Mouse (Mus musculus): Measurements from ENCODE around the gene Unc13b. TPM values are rescaled to one million over a fixed set of nuclear protein-coding genes. Genes with fewer than 3 reads are reported as not detected.
A peak's percentile ranks its signal among the peaks of the same experiment; 100 is the strongest.

Unc13b gene
- total and polyA plus RNA-seq, 2 experiments from 2014 or later, result 6.2 to 54.7 TPM

DNA sequence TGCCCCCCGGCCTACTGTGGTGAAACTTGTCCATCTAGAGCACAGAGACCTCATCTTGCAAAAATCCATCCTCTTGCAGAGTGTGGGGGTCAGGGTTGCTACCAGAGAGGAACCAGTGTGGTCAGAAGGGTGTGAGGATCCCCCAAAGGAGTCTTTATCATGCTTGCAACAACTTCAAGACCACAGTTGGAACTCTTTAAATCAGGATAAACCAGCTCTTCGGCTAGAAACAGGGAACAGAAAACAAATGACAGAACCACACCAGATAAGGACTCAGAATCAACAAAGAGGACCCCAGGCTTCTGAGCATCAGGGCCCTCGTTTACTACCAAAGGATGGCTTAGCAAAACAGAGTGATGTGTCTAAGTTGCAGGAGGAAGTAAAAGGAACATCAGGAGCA lies 157.7 kb downstream of the Unc13b start:
- 80% methylated on average over 3 of the region's 3 CpGs for WGBS
- no peak for ATAC-seq

GRCm38 (mm10) chr4:43217997-43218396 lies 159.2 kb downstream of the Unc13b start:
- no peaks in the 10 kb centered on the region for H3K4me1 ChIP-seq (ENCODE audit: insufficient read depth)
- no peak for DNase-seq
- H3K27me3 ChIP-seq (ENCODE audit: insufficient read depth, low read length), result no peaks in the 10 kb centered on the region
- ATAC-seq, result no peak
- no peak overlapping the region for H3K4me3 ChIP-seq (ENCODE audit: low read depth, low read length)
- H3K9me3 ChIP-seq (ENCODE audit: low read length), result no peaks in the 10 kb centered on the region
- WGBS, result 92% methylated on average over 1 of the region's 1 CpGs
- TF ChIP-seq CTCF (IDR thresholded peaks at IDR 0.05; ENCODE audit: low read depth), result no peak
- no peak overlapping the region for H3K9ac ChIP-seq
- H3K36me3 ChIP-seq (ENCODE audit: insufficient read depth), result no peaks in the 10 kb centered on the region
- no peak overlapping the region for H3K27ac ChIP-seq (ENCODE audit: low read depth, low read length)
- no peak overlapping the region for H3K4me2 ChIP-seq (ENCODE audit: low read depth)

More for the DNA sequence above, 157.7 kb downstream of the Unc13b start:
- Histone ChIP-seq H3K27ac (ENCODE audit: low read depth, low read length) (no peak overlapping the region), H3K4me3 (ENCODE audit: low read depth, low read length) (no peak overlapping the region), H3K4me2 (ENCODE audit: low read depth) (no peak overlapping the region), H3K9ac (no peak overlapping the region), H3K4me1 (ENCODE audit: insufficient read depth) (no peaks in the 10 kb centered on the region), H3K27me3 (ENCODE audit: insufficient read depth, low read length) (no peaks in the 10 kb centered on the region), H3K9me3 (ENCODE audit: low read length) (no peaks in the 10 kb centered on the region), H3K36me3 (ENCODE audit: insufficient read depth) (no peaks in the 10 kb centered on the region)
- TF ChIP-seq CTCF (IDR thresholded peaks at IDR 0.05; ENCODE audit: low read depth), result no peak
- no peak for DNase-seq

DNA sequence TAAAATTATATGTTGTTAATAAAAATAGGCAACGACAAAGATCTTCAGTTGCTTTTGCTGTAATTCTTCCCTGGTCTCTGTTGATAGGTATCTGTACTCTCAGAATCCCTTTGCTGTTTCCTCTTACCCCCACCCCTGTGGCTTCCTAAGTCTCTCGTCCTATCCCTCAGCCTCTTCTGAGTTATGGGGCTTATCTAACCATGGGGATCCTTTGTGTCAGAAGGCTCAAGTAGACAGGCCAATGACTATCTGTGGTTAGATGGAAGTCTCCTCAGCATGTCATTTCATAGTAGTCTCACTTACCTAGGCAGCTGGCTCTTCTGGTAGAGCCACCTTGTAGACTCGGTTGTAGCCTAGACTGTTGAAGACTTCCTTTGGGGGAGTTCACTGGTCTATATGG lies 173.1 kb downstream of the Unc13b start:
- no peak overlapping the region for H3K27ac ChIP-seq (ENCODE audit: low read depth, low read length)
- DNase-seq, result no peak
- no peak overlapping the region for H3K4me2 ChIP-seq (ENCODE audit: low read depth)
- WGBS, result 97% methylated on average over 3 of the region's 3 CpGs
- ATAC-seq, result no peak
- no peak overlapping the region for H3K9ac ChIP-seq
- H3K36me3 ChIP-seq (ENCODE audit: insufficient read depth), result peaks cover 8% of the 10 kb centered on the region
- H3K27me3 ChIP-seq (ENCODE audit: insufficient read depth, low read length), result no peaks in the 10 kb centered on the region
- TF ChIP-seq CTCF (IDR thresholded peaks at IDR 0.05; ENCODE audit: low read depth), result no peak
- no peaks in the 10 kb centered on the region for H3K9me3 ChIP-seq (ENCODE audit: low read length)
- H3K4me3 ChIP-seq (ENCODE audit: low read depth, low read length), result no peak overlapping the region
- H3K4me1 ChIP-seq (ENCODE audit: insufficient read depth), result no peaks in the 10 kb centered on the region

DNA sequence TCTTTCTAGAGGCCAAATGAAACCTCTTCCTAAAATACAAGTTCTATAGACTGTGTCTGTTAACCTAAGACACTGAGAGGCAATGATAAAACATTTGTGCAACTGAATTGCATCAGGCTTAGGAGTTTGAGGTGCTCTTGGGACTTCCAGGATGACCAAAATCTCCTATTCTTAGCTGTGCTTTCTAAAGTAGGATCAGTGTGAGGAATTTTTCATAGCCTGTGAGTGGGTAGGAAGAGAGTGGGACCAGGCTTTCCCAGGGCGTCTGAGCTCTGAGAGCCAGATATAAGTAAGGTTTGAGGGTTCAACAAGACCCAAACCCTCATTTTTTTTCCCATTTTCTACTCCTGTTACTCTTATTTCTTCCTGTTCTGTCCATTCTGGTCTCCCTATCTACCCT lies 174.2 kb downstream of the Unc13b start:
- Histone ChIP-seq H3K4me2 (ENCODE audit: low read depth) (no peak overlapping the region), H3K4me1 (ENCODE audit: insufficient read depth) (no peaks in the 10 kb centered on the region), H3K27me3 (ENCODE audit: insufficient read depth, low read length) (no peaks in the 10 kb centered on the region), H3K9me3 (ENCODE audit: low read length) (no peaks in the 10 kb centered on the region), H3K9ac (no peak overlapping the region), H3K4me3 (ENCODE audit: low read depth, low read length) (no peak overlapping the region), H3K27ac (ENCODE audit: low read depth, low read length) (no peak overlapping the region), H3K36me3 (ENCODE audit: insufficient read depth) (peaks cover 12% of the 10 kb centered on the region)
- no peak for TF ChIP-seq CTCF (IDR thresholded peaks at IDR 0.05; ENCODE audit: low read depth)
- ATAC-seq, result no peak
- DNase-seq, result no peak
- WGBS, result 92% methylated on average over 1 of the region's 1 CpGs

DNA sequence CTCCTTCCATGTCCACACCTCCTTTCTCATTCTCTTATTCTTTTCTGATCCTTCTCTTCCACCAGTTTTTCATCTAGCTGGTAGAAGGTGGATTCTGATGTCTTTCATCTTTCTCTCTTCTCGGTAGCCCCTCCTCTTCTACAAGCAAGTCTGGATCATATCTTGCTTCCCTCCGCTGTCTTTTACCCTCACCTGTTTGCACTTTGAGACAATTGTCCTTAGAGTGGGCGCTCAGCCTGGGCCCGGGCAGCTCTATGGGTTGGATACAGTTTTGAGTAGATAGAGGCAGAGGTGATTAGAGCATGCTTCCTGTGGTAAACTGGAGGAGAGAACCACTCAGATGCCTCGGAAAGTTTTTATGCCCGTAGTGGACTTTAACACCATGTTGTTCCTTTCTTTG lies 174.7 kb downstream of the Unc13b start:
- no peak for ATAC-seq
- no peak overlapping the region for H3K27ac ChIP-seq (ENCODE audit: low read depth, low read length)
- H3K36me3 ChIP-seq (ENCODE audit: insufficient read depth), result peaks cover 12% of the 10 kb centered on the region
- H3K27me3 ChIP-seq (ENCODE audit: insufficient read depth, low read length), result no peaks in the 10 kb centered on the region
- H3K9me3 ChIP-seq (ENCODE audit: low read length), result no peaks in the 10 kb centered on the region
- no peak for DNase-seq
- H3K9ac ChIP-seq, result no peak overlapping the region
- H3K4me3 ChIP-seq (ENCODE audit: low read depth, low read length), result no peak overlapping the region
- WGBS, result 93% methylated on average over 6 of the region's 6 CpGs
- no peak for TF ChIP-seq CTCF (IDR thresholded peaks at IDR 0.05; ENCODE audit: low read depth)
- no peak overlapping the region for H3K4me2 ChIP-seq (ENCODE audit: low read depth)
- H3K4me1 ChIP-seq (ENCODE audit: insufficient read depth), result no peaks in the 10 kb centered on the region

- H3K4me1 ChIP-seq (ENCODE audit: insufficient read depth), result peaks cover 3% of the 10 kb centered on the region; the same call in 1 of the 2 replicates
- H3K4me3 ChIP-seq (ENCODE audit: low read depth, low read length), result no peak overlapping the region
- H3K9me3 ChIP-seq (ENCODE audit: low read length), result no peaks in the 10 kb centered on the region
- H3K4me2 ChIP-seq (ENCODE audit: low read depth), result no peak overlapping the region
- peaks cover 26% of the 10 kb centered on the region for H3K36me3 ChIP-seq (ENCODE audit: insufficient read depth)
- 94% methylated on average over 9 of the region's 9 CpGs for WGBS
- no peak overlapping the region for H3K27ac ChIP-seq (ENCODE audit: low read depth, low read length)
- no peak for ATAC-seq
- no peak overlapping the region for H3K9ac ChIP-seq
- TF ChIP-seq CTCF (IDR thresholded peaks at IDR 0.05; ENCODE audit: low read depth), result no peak
- no peaks in the 10 kb centered on the region for H3K27me3 ChIP-seq (ENCODE audit: insufficient read depth, low read length)
- no peak for DNase-seq
Measured at GRCm38 (mm10) chr4:43236898-43237297, 178.1 kb downstream of the Unc13b start.

GRCm38 (mm10) chr4:43240716-43241115 lies 182.0 kb downstream of the Unc13b start:
- DNase-seq (no peak), ATAC-seq (peak; percentile 32; the same call in 1 of the 2 replicates)
- H3K4me1 ChIP-seq (ENCODE audit: insufficient read depth), result peaks cover 3% of the 10 kb centered on the region; the same call in 1 of the 2 replicates
- H3K36me3 ChIP-seq (ENCODE audit: insufficient read depth), result peaks cover 28% of the 10 kb centered on the region
- H3K27me3 ChIP-seq (ENCODE audit: insufficient read depth, low read length), result no peaks in the 10 kb centered on the region
- H3K9ac ChIP-seq, result no peak overlapping the region
- H3K9me3 ChIP-seq (ENCODE audit: low read length), result no peaks in the 10 kb centered on the region
- no peak overlapping the region for H3K27ac ChIP-seq (ENCODE audit: low read depth, low read length)
- no peak for TF ChIP-seq CTCF (IDR thresholded peaks at IDR 0.05; ENCODE audit: low read depth)
- H3K4me2 ChIP-seq (ENCODE audit: low read depth), result no peak overlapping the region
- no peak overlapping the region for H3K4me3 ChIP-seq (ENCODE audit: low read depth, low read length)
- 45% methylated on average over 1 of the region's 1 CpGs for WGBS

Data from forebrain, postnatal 0 days (tissue).